Comparison of ENCODE assay signal across 8 mouse cellular contexts in genomic region chr6:93912582-93913225, GRCm38 (mm10).
DNase-seq lines count a peak whose midpoint lies in the region; ATAC-seq lines count a peak whose summit lies in the region.

No protein-coding gene starts in this region.

- peak; percentile 91 for DNase-seq in ES-CJ7 (ENCODE audit: low read depth, low spot score)
- DNase-seq in brain, adult 2 months (ENCODE audit: low read depth, low spot score), result peak; percentile 94
- peak; percentile 42 for DNase-seq in fibroblast of lung, adult 2 months (ENCODE audit: low read depth)
- DNase-seq in thymus, postnatal 25 days, result no peak
- no peak for DNase-seq in urinary bladder, postnatal 14 days (ENCODE audit: low spot score)

- peak overlapping the region; percentile 48 for H3K4me2 ChIP-seq in intestine, embryonic 16.5 days (ENCODE audit: low read depth, low read length)
- peak overlapping the region; percentile 14 for H3K4me2 ChIP-seq in liver, embryonic 12.5 days
- peak overlapping the region; percentile 53 for H3K4me2 ChIP-seq in stomach, embryonic 16.5 days (ENCODE audit: low read depth, low read length)

- ATAC-seq in intestine, embryonic 16.5 days, result peak; percentile 74
- ATAC-seq in liver, embryonic 12.5 days, result no peak
- peak; percentile 73; the same call in 1 of the 2 replicates for ATAC-seq in stomach, embryonic 16.5 days (ENCODE audit: insufficient read depth, low FRiP score)

- WGBS in intestine, embryonic 16.5 days, result 4% methylated on average over 20 of the region's 20 CpGs
- 12% methylated on average over 20 of the region's 20 CpGs for WGBS in liver, embryonic 12.5 days (ENCODE audit: insufficient replicate concordance)
- 4% methylated on average over 20 of the region's 20 CpGs for WGBS in stomach, embryonic 16.5 days

- H3K4me1 ChIP-seq in intestine, embryonic 16.5 days (ENCODE audit: control insufficient read depth, insufficient read depth, low read length), result peaks cover 10% of the 10 kb centered on the region
- H3K4me1 ChIP-seq in liver, embryonic 12.5 days, result 0 out of 2 replicates have a peak, but pooled peaks cover 3% of the 10 kb centered on the region
- H3K4me1 ChIP-seq in stomach, embryonic 16.5 days (ENCODE audit: control insufficient read depth, insufficient read depth, low read length), result peaks cover 16% of the 10 kb centered on the region

- peak overlapping the region; percentile 46 for H3K9ac ChIP-seq in intestine, embryonic 16.5 days (ENCODE audit: low read depth, low read length)
- H3K9ac ChIP-seq in liver, embryonic 12.5 days, result no peak overlapping the region
- peak overlapping the region; percentile 41; the same call in 1 of the 2 replicates for H3K9ac ChIP-seq in stomach, embryonic 16.5 days (ENCODE audit: low read length)

- peak overlapping the region; percentile 17 for H3K27ac ChIP-seq in intestine, embryonic 16.5 days (ENCODE audit: low read length)
- no peak overlapping the region for H3K27ac ChIP-seq in liver, embryonic 12.5 days
- H3K27ac ChIP-seq in stomach, embryonic 16.5 days (ENCODE audit: low read length), result peak overlapping the region; percentile 51

- peak overlapping the region; percentile 25 for H3K4me3 ChIP-seq in intestine, embryonic 16.5 days (ENCODE audit: low read length)
- no peak overlapping the region for H3K4me3 ChIP-seq in liver, embryonic 12.5 days
- H3K4me3 ChIP-seq in stomach, embryonic 16.5 days (replicated peaks; ENCODE audit: low read length), result peak overlapping the region; percentile 26

- no peaks in the 10 kb centered on the region for H3K27me3 ChIP-seq in intestine, embryonic 16.5 days (replicated peaks; ENCODE audit: control insufficient read depth, insufficient read depth, low read length)
- H3K27me3 ChIP-seq in liver, embryonic 12.5 days (replicated peaks), result peaks cover 33% of the 10 kb centered on the region
- H3K27me3 ChIP-seq in stomach, embryonic 16.5 days (ENCODE audit: control insufficient read depth, insufficient read depth, low read length), result no peaks in the 10 kb centered on the region

- H3K9me3 ChIP-seq in intestine, embryonic 16.5 days (ENCODE audit: control insufficient read depth, low read length), result no peaks in the 10 kb centered on the region
- no peaks in the 10 kb centered on the region for H3K9me3 ChIP-seq in liver, embryonic 12.5 days (replicated peaks)
- H3K9me3 ChIP-seq in stomach, embryonic 16.5 days (replicated peaks; ENCODE audit: control insufficient read depth, low read length), result no peaks in the 10 kb centered on the region

- no peaks in the 10 kb centered on the region for H3K36me3 ChIP-seq in intestine, embryonic 16.5 days (ENCODE audit: control insufficient read depth, insufficient read depth, low read length)
- H3K36me3 ChIP-seq in liver, embryonic 12.5 days, result no peaks in the 10 kb centered on the region
- no peaks in the 10 kb centered on the region for H3K36me3 ChIP-seq in stomach, embryonic 16.5 days (ENCODE audit: control insufficient read depth, insufficient read depth, low read length)

Comparison
In these comparisons a context has a peak if more than half of its experiments do, and no peak if none do; other contexts are left out.
1. DNase-seq: peak in ES-CJ7 (single experiment), brain, adult 2 months (single experiment) and fibroblast of lung, adult 2 months (single experiment); none in thymus, postnatal 25 days (single experiment) and urinary bladder, postnatal 14 days (single experiment).
2. Peak in every context shown above with its lines, with median percentiles within 50 percentile points of each other: H3K4me2 ChIP-seq.